Mouse (Mus musculus) bone marrow, adult 2 months (tissue): ENCODE measurements around the gene Armc3. TPM values are rescaled to one million over a fixed set of nuclear protein-coding genes. Genes with fewer than 3 reads are reported as not detected.
"Not testable (repeated sequence)": the region's sequence is repeated elsewhere in the genome, so short reads cannot be mapped to it uniquely, and the experiment has no call there.

Source experiments
- H3K27ac ChIP-seq: fragments of 200-500 bp; 2 replicates; pipeline ENCODE4 v1.5.1; 2012; ENCODE audit warnings: low read depth, mild to moderate bottlenecking, control low read depth, inconsistent platforms, low read length; ENCODE audit not compliant: control insufficient read depth, poor library complexity, insufficient read depth
- H3K4me1 ChIP-seq: fragments of 200-500 bp; 2 replicates; pipeline ENCODE4 v1.6.1; 2011; ENCODE audit warnings: low read length; ENCODE audit not compliant: control insufficient read depth, insufficient read depth
- H3K4me3 ChIP-seq: fragments of 200-500 bp; replicated peaks from 2 replicates; pipeline ENCODE3; 2011; ENCODE audit warnings: mild to moderate bottlenecking, low read depth, low read length, control low read depth; ENCODE audit not compliant: control insufficient read depth
- CTCF ChIP-seq: fragments of 200-500 bp; IDR thresholded peaks from 2 replicates; pipeline ENCODE4 v1.5.1; 2011; ENCODE audit warnings: low read length, control low read depth; ENCODE audit not compliant: control insufficient read depth, insufficient read depth
- POLR2A ChIP-seq: fragments of 200-500 bp; IDR thresholded peaks from 2 replicates; pipeline ENCODE4 v1.6.1; 2011; ENCODE audit warnings: low read depth, mild to moderate bottlenecking, control low read depth, low read length, borderline replicate concordance; ENCODE audit not compliant: control insufficient read depth
- WGBS: fragments of 180-500 bp; shearing (Covaris S2); methylation state at CpG from one replicate; pipeline ENCODE4 v1.1.7; 2018; 5-methylcytosine and 5-hydroxymethylcytosine counted together
- polyA plus RNA-seq: library from polyadenylated mRNA; stranded (reverse); fragments of >200 nt; gene quantifications from 2 replicates; pipeline ENCODE4 v1.2.4, GENCODE M21; 2011; ENCODE audit warnings: low replicate concordance; ENCODE audit not compliant: missing spikeins, insufficient read depth, insufficient read length

Armc3 gene
- polyA plus RNA-seq, 1 experiment = 0.72 TPM

DNA sequence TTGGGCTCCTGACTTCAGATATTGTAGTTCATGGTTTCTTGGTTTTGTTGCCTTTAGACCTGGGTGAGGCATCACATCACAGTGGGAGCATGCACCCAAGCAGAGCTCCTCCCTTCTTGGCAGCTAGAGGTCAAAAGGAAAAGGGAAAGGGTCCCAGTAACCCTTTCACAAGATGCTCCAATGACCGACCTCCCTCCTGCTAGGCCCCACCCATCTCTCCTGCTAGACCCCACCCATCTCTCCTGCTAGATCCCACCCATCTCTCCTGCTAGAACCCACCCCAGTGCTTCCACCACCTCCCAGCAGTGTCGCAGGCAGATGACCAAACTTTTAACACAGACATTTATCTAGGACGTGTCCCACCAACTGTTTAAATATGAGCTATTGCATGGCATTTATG, 93.3 kb downstream of the Armc3 start:
- WGBS = 71% methylated on average over 3 of the region's 3 CpGs
- Histone ChIP-seq H3K4me1 (no peaks in the 10 kb centered on the region), H3K4me3 (no peak overlapping the region), H3K27ac (no peak overlapping the region)
- TF ChIP-seq POLR2A = no peak
- no peak for TF ChIP-seq CTCF

DNA sequence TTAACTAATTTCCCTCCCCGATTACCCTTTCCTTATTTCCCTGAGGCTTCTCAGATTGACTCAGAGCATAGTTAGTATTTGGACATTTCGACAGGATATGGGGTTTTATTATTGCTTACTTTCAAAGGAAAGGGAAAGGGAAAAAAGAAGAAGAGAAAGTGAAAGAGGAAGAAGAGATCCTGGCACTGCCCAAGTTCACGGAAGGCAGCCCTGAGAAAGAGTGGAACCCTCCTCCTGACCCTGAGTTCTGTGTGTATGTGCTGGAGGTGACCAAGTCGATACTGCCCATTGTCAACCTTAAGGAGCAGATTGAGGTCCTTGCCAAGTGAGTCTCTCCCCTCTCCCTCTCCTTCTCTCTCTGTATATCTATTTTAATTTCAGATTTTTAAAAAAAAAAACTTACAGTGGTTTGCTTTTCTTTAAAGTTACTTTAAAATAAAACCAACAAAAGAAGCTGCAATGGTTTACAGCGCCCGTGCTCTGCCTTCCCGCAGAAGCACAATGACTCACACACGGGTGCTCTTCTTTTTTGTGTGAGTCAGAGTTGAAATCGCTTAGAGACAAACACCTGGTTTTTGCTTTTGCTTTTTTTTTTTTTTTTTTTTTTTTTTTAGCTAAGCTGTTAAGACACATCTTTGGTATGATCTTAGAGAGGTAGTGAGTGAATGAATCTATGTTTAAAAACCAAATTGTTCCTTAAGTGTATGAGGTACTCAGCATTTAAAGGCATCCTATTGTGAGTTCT, 101.4 kb downstream of the Armc3 start:
- peak overlapping the region; percentile 63 for H3K4me3 ChIP-seq
- H3K27ac ChIP-seq = peak overlapping the region; percentile 5; the same call in 1 of the 2 replicates
- no peak for TF ChIP-seq CTCF
- TF ChIP-seq POLR2A = no peak
- peaks cover 3% of the 10 kb centered on the region; the same call in 1 of the 2 replicates for H3K4me1 ChIP-seq
- WGBS = 10% methylated on average over 9 of the region's 9 CpGs

DNA sequence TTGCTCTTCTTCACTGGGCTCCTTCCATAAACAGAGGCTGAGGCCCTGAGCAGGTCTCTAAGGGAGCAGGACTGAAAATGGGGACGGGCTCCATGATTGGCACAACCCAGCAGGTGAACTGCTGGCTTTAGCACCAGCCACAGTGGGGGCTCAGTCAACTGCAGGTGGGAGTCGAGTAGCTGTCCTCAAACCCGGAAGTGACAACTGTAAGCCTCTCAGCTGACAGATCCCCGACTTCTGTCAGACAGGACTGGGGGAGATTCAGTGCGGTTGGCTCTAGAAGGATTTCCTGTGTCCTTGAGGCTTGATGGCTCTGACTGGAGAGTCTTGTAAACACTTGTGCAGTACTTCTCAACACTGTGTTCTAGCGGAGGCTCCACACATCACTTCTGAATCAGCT, 102.1 kb downstream of the Armc3 start:
- peak overlapping the region; percentile 21 for H3K27ac ChIP-seq
- TF ChIP-seq CTCF = no peak
- TF ChIP-seq POLR2A = no peak
- H3K4me1 ChIP-seq = peaks cover 3% of the 10 kb centered on the region; the same call in 1 of the 2 replicates
- H3K4me3 ChIP-seq = peak overlapping the region; percentile 47
- WGBS = 8% methylated on average over 6 of the region's 6 CpGs

DNA sequence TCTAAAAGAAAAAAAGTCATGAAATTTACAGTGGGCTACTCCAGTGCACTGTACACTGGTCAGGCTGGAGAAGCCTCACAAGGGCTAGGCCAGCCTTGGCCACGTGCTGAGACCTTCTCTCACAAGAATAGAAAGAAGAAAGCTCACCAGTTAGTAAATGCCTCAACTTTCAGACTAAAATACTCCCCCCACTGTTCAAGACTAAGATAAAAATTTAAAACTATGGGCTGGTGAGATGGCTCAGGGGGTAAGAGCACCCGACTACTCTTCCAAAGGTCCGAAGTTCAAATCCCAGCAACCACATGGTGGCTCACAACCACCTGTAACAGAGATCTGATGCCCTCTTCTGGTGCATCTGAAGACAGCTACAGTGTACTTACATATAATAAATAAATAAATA, 104.0 kb downstream of the Armc3 start:
- H3K4me1 ChIP-seq, H3K4me3 ChIP-seq, H3K27ac ChIP-seq: not testable (repeated sequence)
- WGBS = 75% methylated on average over 3 of the region's 3 CpGs

DNA sequence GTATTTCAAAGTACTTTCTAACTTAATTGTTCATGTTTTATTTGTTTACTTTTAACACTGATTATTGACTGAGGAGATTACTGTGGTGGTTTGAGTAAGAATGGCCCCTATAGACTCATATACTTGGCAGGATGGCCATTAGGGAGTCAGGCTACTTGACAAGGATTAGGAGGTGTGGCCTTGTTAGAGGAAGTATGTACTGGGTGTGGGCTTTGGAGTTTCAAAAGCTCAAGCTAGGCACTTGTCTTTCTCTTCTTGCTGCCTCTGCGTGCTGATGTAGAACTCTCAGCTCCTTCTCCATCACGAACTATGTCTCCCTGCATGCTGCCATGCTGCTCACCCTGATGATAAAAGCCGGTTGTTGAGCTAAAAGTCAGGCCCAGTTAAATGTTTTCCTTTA, 111.4 kb downstream of the Armc3 start:
- WGBS = 81% methylated on average over 3 of the region's 3 CpGs
- H3K27ac ChIP-seq = no peak overlapping the region
- no peak overlapping the region for H3K4me3 ChIP-seq
- TF ChIP-seq CTCF (no peak), POLR2A (no peak)
- no peaks in the 10 kb centered on the region for H3K4me1 ChIP-seq

DNA sequence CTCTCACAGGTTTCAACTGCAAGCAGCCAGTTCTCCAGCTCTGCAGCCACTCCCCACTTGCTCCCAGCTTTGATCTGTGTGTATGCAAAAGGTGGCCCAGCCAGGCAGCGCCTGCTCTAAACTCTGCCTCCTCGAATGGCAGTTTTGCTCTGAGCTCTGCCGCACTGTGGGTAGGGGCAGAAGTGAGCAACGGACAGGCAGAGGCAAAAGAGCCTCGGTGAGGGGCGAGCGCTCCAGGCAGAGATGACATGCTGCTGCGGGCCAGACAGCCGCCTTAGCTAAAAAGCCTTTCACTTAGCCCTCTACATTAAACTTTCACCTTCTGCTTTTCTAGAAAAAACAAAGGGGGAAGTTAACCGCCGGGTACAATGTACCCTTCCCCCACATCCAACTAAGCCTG, 117.0 kb downstream of the Armc3 start:
- Histone ChIP-seq H3K4me1 (peaks cover 2% of the 10 kb centered on the region; the same call in 1 of the 2 replicates), H3K4me3 (no peak overlapping the region), H3K27ac (peak overlapping the region; percentile 33; the same call in 1 of the 2 replicates)
- TF ChIP-seq POLR2A (no peak), CTCF (no peak)
- WGBS = 43% methylated on average over 11 of the region's 11 CpGs

DNA sequence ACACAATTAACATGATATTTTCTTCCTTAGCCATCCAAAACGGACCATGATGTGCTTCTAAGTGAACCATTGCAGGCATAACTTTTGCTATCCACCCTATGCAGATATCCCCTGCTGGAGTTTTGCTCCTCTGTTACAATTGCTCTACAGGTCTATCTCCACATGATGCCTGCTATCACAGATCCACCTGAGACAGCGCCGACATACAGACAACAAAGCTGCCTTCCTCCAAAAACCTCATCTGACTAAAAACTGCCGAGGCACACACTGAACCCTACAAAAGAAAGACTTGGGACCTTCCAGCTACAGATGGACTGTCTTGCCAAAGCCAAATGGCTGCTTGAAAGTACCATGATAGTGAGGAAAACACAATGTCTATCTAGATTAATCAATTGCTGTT, 117.6 kb downstream of the Armc3 start:
- Histone ChIP-seq H3K27ac (no peak overlapping the region), H3K4me1 (peaks cover 2% of the 10 kb centered on the region; the same call in 1 of the 2 replicates), H3K4me3 (no peak overlapping the region)
- 73% methylated on average over 4 of the region's 4 CpGs for WGBS
- TF ChIP-seq CTCF = no peak
- no peak for TF ChIP-seq POLR2A

DNA sequence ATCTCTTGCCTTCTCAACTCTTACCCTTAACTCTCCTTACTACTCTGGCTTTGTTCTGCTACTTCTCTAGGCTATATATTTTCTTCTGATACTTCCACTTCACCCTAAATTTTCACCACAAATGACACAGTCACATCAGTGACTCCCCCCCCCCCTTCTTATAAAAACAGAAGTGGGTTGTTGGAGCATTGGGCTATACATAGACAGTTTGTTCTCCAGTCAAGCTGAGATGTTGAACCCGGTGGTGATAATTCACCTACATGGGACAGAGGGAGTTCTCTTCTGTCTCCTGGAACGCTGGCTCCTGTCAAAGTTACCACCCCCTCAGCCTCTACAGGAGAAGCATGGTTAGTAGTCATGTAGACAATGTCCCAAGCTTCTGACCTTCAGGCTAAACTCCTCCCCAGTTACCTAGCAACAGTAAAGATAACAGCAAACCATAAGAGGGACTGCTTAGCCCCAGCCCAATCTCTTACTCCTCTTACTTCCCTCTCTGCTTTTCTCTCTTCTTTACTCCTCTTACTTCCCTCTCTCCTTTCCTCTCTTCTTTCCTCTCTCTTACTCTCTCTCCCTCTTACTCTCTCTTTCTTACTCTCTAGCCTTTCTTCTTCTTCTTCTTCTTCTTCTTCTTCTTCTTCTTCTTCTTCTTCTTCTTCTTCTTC, 118.2 kb downstream of the Armc3 start:
- not testable (repeated sequence) for H3K4me1 ChIP-seq, H3K4me3 ChIP-seq, H3K27ac ChIP-seq
- WGBS = 49% methylated on average over 2 of the region's 2 CpGs
